Mouse (Mus musculus) ES-E14 (cell line): ENCODE measurements around the gene Tldc2.

Source experiments
- MAFK ChIP-seq: IDR thresholded peaks from 2 replicates; pipeline ENCODE4 v1.6.1; 2014; ENCODE audit warnings: mild to moderate bottlenecking, low read depth, low read length, inconsistent platforms; ENCODE audit not compliant: insufficient read depth
- ZC3H11A ChIP-seq: IDR thresholded peaks from 2 replicates; pipeline ENCODE4 v1.6.1; 2012; ENCODE audit warnings: low read depth, mild to moderate bottlenecking, inconsistent platforms, low read length, borderline replicate concordance
- ZNF384 ChIP-seq: IDR thresholded peaks from 2 replicates; pipeline ENCODE4 v1.6.1; 2012; ENCODE audit warnings: low read depth, low read length, inconsistent platforms

- TF ChIP-seq ZC3H11A (no peak), MAFK (no peak), ZNF384 (no peak)
These were observed 9.2 kb upstream of the Tldc2 start for GRCm38 (mm10) chr2:157077641-157078058.
